Mouse (Mus musculus) central nervous system, embryonic 14 days (tissue): ENCODE measurements around the gene Mrtfb. TPM values are rescaled to one million over a fixed set of nuclear protein-coding genes. Genes with fewer than 3 reads are reported as not detected.

Experiments
- polyA plus RNA-seq: library from polyadenylated mRNA; depleted of rRNA; stranded (reverse); fragments of >200 nt; gene quantifications from 2 replicates; pipeline ENCODE4 v1.2.3, GENCODE M21; 2012; rRNA removed

Mrtfb gene
- polyA plus RNA-seq = 8.2 and 9.3 TPM in 2 replicates

DNA sequence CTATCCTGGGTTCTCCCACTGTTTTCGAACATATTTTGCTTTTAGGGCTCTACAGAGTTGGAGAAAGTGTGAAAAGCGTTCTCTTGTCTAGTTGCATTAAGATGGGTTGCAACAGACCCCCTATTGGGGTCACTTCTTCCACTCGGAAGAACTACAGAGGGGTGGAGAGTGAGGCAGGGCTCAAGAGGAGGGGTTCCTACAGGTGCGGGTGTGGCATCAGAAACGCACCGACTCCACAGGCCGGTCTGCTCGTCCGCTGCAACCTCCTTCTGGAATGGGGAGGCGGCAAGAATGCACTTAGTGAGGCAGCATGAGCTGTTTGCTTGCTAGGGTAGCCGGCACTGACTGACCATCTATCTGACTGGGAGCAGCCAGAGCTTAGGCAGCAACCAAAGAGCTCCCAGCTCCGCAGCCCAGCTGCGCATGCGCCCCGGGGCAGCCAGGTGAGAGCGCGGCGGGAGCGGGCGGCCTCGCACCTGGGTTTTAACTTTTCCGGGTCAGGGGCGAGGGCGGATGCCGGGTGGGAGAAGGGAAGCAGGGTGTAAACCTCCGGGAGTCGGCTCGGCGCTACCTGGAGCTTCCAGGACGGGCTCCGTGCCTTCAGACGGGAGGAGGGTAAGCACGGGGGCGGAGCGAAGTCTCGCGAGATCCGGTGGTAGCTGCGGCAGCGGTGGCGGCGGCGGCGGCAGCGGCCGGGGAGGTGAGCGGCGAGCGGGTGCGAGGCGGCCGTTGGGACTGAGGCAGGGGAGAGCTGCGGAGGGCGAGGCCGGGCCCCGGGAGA lies at the start of gene Mrtfb:
Gene Mrtfb, plus strand, starts transcription at position 627 of the 781 bp plus-strand sequence.

Other genes starting within 250 kb of the Mrtfb start
- 14.9 and 16.5 TPM in 2 replicates for gene Ercc4, start 146.8 kb upstream of the Mrtfb start, polyA plus RNA-seq